Comparison of ENCODE assay signal across 10 mouse cellular contexts in genomic region chr4:133197355-133197754, GRCm38 (mm10). TPM values are rescaled to one million over a fixed set of nuclear protein-coding genes. Genes with fewer than 3 reads are reported as not detected.
DNase-seq lines count a peak whose midpoint lies in the region; ATAC-seq and TF ChIP-seq lines count a peak whose summit lies in the region.
"Had no signal": no experiment of that assay in that cellular context is flagged by ENCODE, and none has a peak within 500 bp of the region (broad histone marks: within the 10 kb centered on the region; RNA-seq: fewer than 3 reads in every experiment).

No protein-coding gene starts in this region.

- 8% methylated on average over 5 of the region's 5 CpGs for WGBS in cerebellum, adult 2 months
- 80% methylated on average over 5 of the region's 5 CpGs for WGBS in liver, embryonic 16.5 days (ENCODE audit: insufficient replicate concordance)
- 26% methylated on average over 5 of the region's 5 CpGs for WGBS in intestine, embryonic 14.5 days
- WGBS in olfactory bulb, adult 2 months = 14% methylated on average over 5 of the region's 5 CpGs

- 0 out of 2 replicates have a peak overlapping the region, but pooled peaks have one; percentile 34 for H3K27ac ChIP-seq in cerebellum, adult 2 months (ENCODE audit: insufficient read depth, low read length)
- H3K27ac ChIP-seq in liver, embryonic 16.5 days (ENCODE audit: low read length) = peak overlapping the region; percentile 26; the same call in 1 of the 2 replicates
- peak overlapping the region; percentile 77 for H3K27ac ChIP-seq in intestine, embryonic 14.5 days (ENCODE audit: low read depth)
- 0 out of 2 replicates have a peak overlapping the region, but pooled peaks have one; percentile 16 for H3K27ac ChIP-seq in olfactory bulb, adult 2 months (ENCODE audit: insufficient read depth, low read depth, low read length)
- H3K27ac ChIP-seq: liver, embryonic 13.5 days had no signal

- no peaks in the 10 kb centered on the region for H3K9me3 ChIP-seq in liver, embryonic 16.5 days (replicated peaks; ENCODE audit: control insufficient read depth, low read length)
- H3K9me3 ChIP-seq in intestine, embryonic 14.5 days (ENCODE audit: control insufficient read depth, low read length) = no peaks in the 10 kb centered on the region
- H3K9me3 ChIP-seq: liver, embryonic 13.5 days had no signal

- H3K9ac ChIP-seq in liver, embryonic 16.5 days (ENCODE audit: low read depth, low read length) = no peak overlapping the region
- H3K9ac ChIP-seq in intestine, embryonic 14.5 days (ENCODE audit: low read length) = peak overlapping the region; percentile 25; the same call in 1 of the 2 replicates
- H3K9ac ChIP-seq: liver, embryonic 13.5 days had no signal

- H3K4me2 ChIP-seq in liver, embryonic 16.5 days (ENCODE audit: low read depth, low read length) = no peak overlapping the region
- no peak overlapping the region for H3K4me2 ChIP-seq in intestine, embryonic 14.5 days (ENCODE audit: low read length)
- H3K4me2 ChIP-seq: liver, embryonic 13.5 days had no signal

- H3K27me3 ChIP-seq in cerebellum, adult 2 months (ENCODE audit: control insufficient read depth, insufficient read depth, low read length) = no peaks in the 10 kb centered on the region
- H3K27me3 ChIP-seq in liver, embryonic 16.5 days (ENCODE audit: control insufficient read depth, insufficient read depth, low read depth, low read length) = no peaks in the 10 kb centered on the region
- no peaks in the 10 kb centered on the region for H3K27me3 ChIP-seq in intestine, embryonic 14.5 days (replicated peaks; ENCODE audit: control insufficient read depth, insufficient read depth, low read length)
- H3K27me3 ChIP-seq: liver, embryonic 13.5 days had no signal

- 0 out of 2 replicates have a peak, but pooled peaks have one; percentile 3 for ATAC-seq in liver, embryonic 16.5 days (ENCODE audit: low read depth)
- ATAC-seq in intestine, embryonic 14.5 days (replicated peaks; ENCODE audit: low FRiP score, low TSS enrichment, low read depth) = no peak

- H3K4me3 ChIP-seq in cerebellum, adult 2 months (replicated peaks; ENCODE audit: insufficient read depth, low read depth, low read length) = no peak overlapping the region
- no peak overlapping the region for H3K4me3 ChIP-seq in liver, embryonic 16.5 days (ENCODE audit: low read depth, low read length)
- H3K4me3 ChIP-seq in intestine, embryonic 14.5 days (ENCODE audit: low read depth, low read length) = no peak overlapping the region
- H3K4me3 ChIP-seq in olfactory bulb, adult 2 months (ENCODE audit: insufficient read depth, low read depth, low read length) = no peak overlapping the region
- H3K4me3 ChIP-seq: liver, embryonic 13.5 days had no signal

- DNase-seq in cerebellum, adult 2 months = no peak
- no peak for DNase-seq in cerebellum, postnatal 25 days
- DNase-seq in liver = no peak
- DNase-seq in intestine, embryonic 14.5 days (ENCODE audit: low spot score) = no peak
- DNase-seq in thymus, postnatal 14 days = no peak
- no peak for DNase-seq in lung, adult 18-20 months
- DNase-seq: liver, embryonic 13.5 days; right cerebral cortex, postnatal 14 days had no signal

- TF ChIP-seq CTCF in cerebellum, adult 2 months (IDR thresholded peaks at IDR 0.05; ENCODE audit: borderline replicate concordance, insufficient read depth, low read depth, low read length) = no peak
- TF ChIP-seq CTCF in olfactory bulb, adult 2 months (IDR thresholded peaks at IDR 0.05; ENCODE audit: insufficient read depth, low read depth, low read length) = no peak

- no peak for TF ChIP-seq POLR2A in cerebellum, adult 2 months (IDR thresholded peaks at IDR 0.05; ENCODE audit: borderline replicate concordance, insufficient read depth, low read length)
- no peak for TF ChIP-seq POLR2A in olfactory bulb, adult 2 months (IDR thresholded peaks at IDR 0.05; ENCODE audit: insufficient read depth, low read depth, low read length)

- peaks cover 16% of the 10 kb centered on the region for H3K36me3 ChIP-seq in liver, embryonic 16.5 days (ENCODE audit: control insufficient read depth, insufficient read depth)
- peaks cover 45% of the 10 kb centered on the region for H3K36me3 ChIP-seq in intestine, embryonic 14.5 days (ENCODE audit: control insufficient read depth, insufficient read depth, low read length)

- H3K4me1 ChIP-seq in cerebellum, adult 2 months (ENCODE audit: control insufficient read depth, insufficient read depth, low read length) = peaks cover 36% of the 10 kb centered on the region
- H3K4me1 ChIP-seq in liver, embryonic 16.5 days (ENCODE audit: control insufficient read depth, low read depth, low read length) = peaks cover 17% of the 10 kb centered on the region
- peaks cover 50% of the 10 kb centered on the region for H3K4me1 ChIP-seq in intestine, embryonic 14.5 days (replicated peaks; ENCODE audit: control insufficient read depth, insufficient read depth, low read length)
- peaks cover 52% of the 10 kb centered on the region for H3K4me1 ChIP-seq in olfactory bulb, adult 2 months (ENCODE audit: control insufficient read depth, insufficient read depth, low read length)

RNA-seq across cellular contexts. Expression of gene Cd164l2, which starts 14.6 kb away (rescaled TPM):
- polyA plus RNA-seq in cerebellum, adult 2 months (2012; rRNA removed) = 7.4 and 10.9 TPM in 2 replicates
- 0.13 TPM in 1 of 2 replicates, not detected in the other for polyA plus RNA-seq in liver, embryonic 16.5 days (2015; fragmentation: Nextera tagmentation; extraction: Ambion mirVana)
- polyA plus RNA-seq in intestine, embryonic 14.5 days (2014; fragmentation: Nextera tagmentation; extraction: Ambion mirVana) = 1.9 and 2.5 TPM in 2 replicates
- polyA plus RNA-seq in olfactory bulb, adult 2 months (2012; ENCODE audit: insufficient read depth, insufficient read length, low replicate concordance, missing spikeins) = not detected in 2 replicates

RNA-seq across cellular contexts. Expression of gene Gpr3, which starts 15.0 kb away (rescaled TPM):
- polyA plus RNA-seq in cerebellum, adult 2 months (2012; rRNA removed) = 10.1 and 10.9 TPM in 2 replicates
- polyA plus RNA-seq in liver, embryonic 16.5 days (2015; fragmentation: Nextera tagmentation; extraction: Ambion mirVana) = not detected in 2 replicates
- polyA plus RNA-seq in intestine, embryonic 14.5 days (2014; fragmentation: Nextera tagmentation; extraction: Ambion mirVana) = not detected in 2 replicates
- not detected in 2 replicates for polyA plus RNA-seq in olfactory bulb, adult 2 months (2012; ENCODE audit: insufficient read depth, insufficient read length, low replicate concordance, missing spikeins)
- polyA plus RNA-seq: liver, embryonic 13.5 days had no signal

RNA-seq across cellular contexts. Expression of gene Map3k6, which starts 43.3 kb away (rescaled TPM):
- 4.0 and 4.7 TPM in 2 replicates for polyA plus RNA-seq in cerebellum, adult 2 months (2012; rRNA removed)
- 2.2 and 3.0 TPM in 2 replicates for polyA plus RNA-seq in liver, embryonic 16.5 days (2015; fragmentation: Nextera tagmentation; extraction: Ambion mirVana)
- polyA plus RNA-seq in intestine, embryonic 14.5 days (2014; fragmentation: Nextera tagmentation; extraction: Ambion mirVana) = 2.8 and 3.2 TPM in 2 replicates
- not detected in 2 replicates for polyA plus RNA-seq in olfactory bulb, adult 2 months (2012; ENCODE audit: insufficient read depth, insufficient read length, low replicate concordance, missing spikeins)

Comparison
In these comparisons a context has a peak if more than half of its experiments do, and no peak if none do; other contexts are left out.
1. H3K27ac ChIP-seq: peak in every context shown above with its lines; median percentile 77 in intestine, embryonic 14.5 days; 34 in cerebellum, adult 2 months; 26 in liver, embryonic 16.5 days; 16 in olfactory bulb, adult 2 months.
2. RNA of gene Gpr3, which starts 15.0 kb away (polyA plus RNA-seq): 10.1 to 10.9 TPM in cerebellum, adult 2 months; not detected in liver, embryonic 16.5 days, not detected in intestine, embryonic 14.5 days and not detected in olfactory bulb, adult 2 months; every median in the first group is over 10 times any median in the second.